Mouse (Mus musculus) lung, embryonic 16.5 days (tissue): ENCODE results near the gene Ccnt1. TPM values are rescaled to one million over a fixed set of nuclear protein-coding genes. Genes with fewer than 3 reads are reported as not detected.

Source experiments
- ATAC-seq: fragments of 200-750 bp; cut with Nextera tagmentation; 2 replicates; pipeline ENCODE4 v1.8.0; 2017; ENCODE audit warnings: low read depth, mild to moderate bottlenecking, moderate library complexity
- H3K27ac ChIP-seq: fragments of 300-500 bp; sonication (generic); 2 replicates; pipeline ENCODE4 v1.5.1; 2014; ENCODE audit warnings: mild to moderate bottlenecking, control low read depth, low read length
- H3K27me3 ChIP-seq: fragments of 300-500 bp; sonication (generic); 2 replicates; pipeline ENCODE4 v1.6.1; 2014; ENCODE audit warnings: low read depth, low read length, mixed read lengths; ENCODE audit not compliant: control insufficient read depth, insufficient read depth
- H3K36me3 ChIP-seq: fragments of 300-500 bp; sonication (generic); 2 replicates; pipeline ENCODE4 v1.6.1; 2014; ENCODE audit warnings: low read length; ENCODE audit not compliant: control insufficient read depth, insufficient read depth
- H3K4me1 ChIP-seq: fragments of 300-500 bp; sonication (generic); replicated peaks from 2 replicates; pipeline ENCODE4 v1.6.1; 2014; ENCODE audit warnings: low read length, mixed read lengths; ENCODE audit not compliant: control insufficient read depth, insufficient read depth
- H3K4me2 ChIP-seq: fragments of 300-500 bp; sonication (generic); 2 replicates; pipeline ENCODE4 v1.6.1; 2014; ENCODE audit warnings: low read depth, low read length, control low read depth
- H3K4me3 ChIP-seq: fragments of 300-500 bp; sonication (generic); 2 replicates; pipeline ENCODE4 v1.5.1; 2014; ENCODE audit warnings: mild to moderate bottlenecking, low read length, control low read depth
- H3K9ac ChIP-seq: fragments of 300-500 bp; sonication (generic); 2 replicates; pipeline ENCODE4 v1.6.1; 2014; ENCODE audit warnings: low read length, control low read depth
- H3K9me3 ChIP-seq: fragments of 300-500 bp; sonication (generic); 2 replicates; pipeline ENCODE4 v1.6.1; 2016; ENCODE audit warnings: low read length; ENCODE audit not compliant: control insufficient read depth
- WGBS: fragments of 180-500 bp; shearing (Covaris S2); extraction: QIAGEN DNeasy Blood & Tissue Kit; methylation state at CpG from one replicate; pipeline ENCODE4 v1.1.7; 2014; 5-methylcytosine and 5-hydroxymethylcytosine counted together
- polyA plus RNA-seq: library from polyadenylated mRNA; unstranded; fragments of >200 nt; fragmentation: Nextera tagmentation; extraction: Ambion mirVana; gene quantifications from 2 replicates; pipeline ENCODE4 v1.2.1, GENCODE M21; 2015

The Ccnt1 gene
- polyA plus RNA-seq, 1 experiment from 2014 or later = 64.2 TPM

GRCm38 (mm10) chr15:98510438-98511385 is 60.0 kb downstream of the Ccnt1 start:
- H3K9ac ChIP-seq = peak overlapping the region; percentile 54; the same call in 1 of the 2 replicates
- H3K4me3 ChIP-seq = peak overlapping the region; percentile 24; the same call in 1 of the 2 replicates
- H3K4me2 ChIP-seq = peak overlapping the region; percentile 56
- H3K27ac ChIP-seq = no peak overlapping the region
- H3K36me3 ChIP-seq = no peaks in the 10 kb centered on the region
- H3K9me3 ChIP-seq = no peaks in the 10 kb centered on the region
- H3K4me1 ChIP-seq = peaks cover 4% of the 10 kb centered on the region
- no peaks in the 10 kb centered on the region for H3K27me3 ChIP-seq
- 27% methylated on average over 25 of the region's 25 CpGs for WGBS
- peak; percentile 31; the same call in 1 of the 2 replicates for ATAC-seq

- Histone ChIP-seq H3K4me2 (no peak overlapping the region), H3K9me3 (no peaks in the 10 kb centered on the region), H3K27me3 (no peaks in the 10 kb centered on the region), H3K4me1 (peaks cover 4% of the 10 kb centered on the region), H3K36me3 (no peaks in the 10 kb centered on the region), H3K9ac (no peak overlapping the region), H3K27ac (no peak overlapping the region), H3K4me3 (no peak overlapping the region)
- WGBS = 60% methylated on average over 2 of the region's 2 CpGs
- ATAC-seq = no peak
Observed at GRCm38 (mm10) chr15:98509387-98509786, 61.3 kb downstream of the Ccnt1 start.

- H3K36me3 ChIP-seq = no peaks in the 10 kb centered on the region
- no peak overlapping the region for H3K9ac ChIP-seq
- peaks cover 4% of the 10 kb centered on the region; the same call in 1 of the 2 replicates for H3K4me1 ChIP-seq
- H3K4me3 ChIP-seq = no peak overlapping the region
- no peaks in the 10 kb centered on the region for H3K27me3 ChIP-seq
- 85% methylated on average over 6 of the region's 6 CpGs for WGBS
- no peaks in the 10 kb centered on the region for H3K9me3 ChIP-seq
- no peak overlapping the region for H3K27ac ChIP-seq
- no peak overlapping the region for H3K4me2 ChIP-seq
- ATAC-seq = no peak
Observed at GRCm38 (mm10) chr15:98507321-98507720, 63.4 kb downstream of the Ccnt1 start.

- Histone ChIP-seq H3K36me3 (no peaks in the 10 kb centered on the region), H3K27ac (no peak overlapping the region), H3K27me3 (no peaks in the 10 kb centered on the region), H3K9ac (no peak overlapping the region), H3K9me3 (no peaks in the 10 kb centered on the region), H3K4me3 (no peak overlapping the region), H3K4me2 (no peak overlapping the region), H3K4me1 (peaks cover 4% of the 10 kb centered on the region; the same call in 1 of the 2 replicates)
- ATAC-seq = no peak
- WGBS = 68% methylated on average over 9 of the region's 9 CpGs
Observed at GRCm38 (mm10) chr15:98506253-98506957, 64.3 kb downstream of the Ccnt1 start.

- H3K4me1 ChIP-seq = no peaks in the 10 kb centered on the region
- H3K9me3 ChIP-seq = no peaks in the 10 kb centered on the region
- H3K27ac ChIP-seq = no peak overlapping the region
- no peak overlapping the region for H3K4me3 ChIP-seq
- no peak for ATAC-seq
- no peaks in the 10 kb centered on the region for H3K36me3 ChIP-seq
- no peak overlapping the region for H3K9ac ChIP-seq
- 14% methylated on average over 18 of the region's 18 CpGs for WGBS
- no peak overlapping the region for H3K4me2 ChIP-seq
- H3K27me3 ChIP-seq = no peaks in the 10 kb centered on the region
Observed at GRCm38 (mm10) chr15:98504514-98504913, 66.2 kb downstream of the Ccnt1 start.

GRCm38 (mm10) chr15:98503317-98503716 is 67.4 kb downstream of the Ccnt1 start:
- WGBS = 68% methylated on average over 3 of the region's 3 CpGs

GRCm38 (mm10) chr15:98497631-98498030 is 73.1 kb downstream of the Ccnt1 start:
- ATAC-seq = no peak

More at GRCm38 (mm10) chr15:98503317-98503716, 67.4 kb downstream of the Ccnt1 start:
- no peaks in the 10 kb centered on the region for H3K27me3 ChIP-seq
- H3K27ac ChIP-seq = no peak overlapping the region
- H3K4me3 ChIP-seq = no peak overlapping the region
- H3K9me3 ChIP-seq = no peaks in the 10 kb centered on the region
- no peaks in the 10 kb centered on the region for H3K36me3 ChIP-seq
- H3K4me1 ChIP-seq = no peaks in the 10 kb centered on the region
- H3K9ac ChIP-seq = no peak overlapping the region
- no peak overlapping the region for H3K4me2 ChIP-seq
- ATAC-seq = no peak

GRCm38 (mm10) chr15:98492102-98492501 is 78.6 kb downstream of the Ccnt1 start, which contains the start of gene Olfr279:
Olfr279 (plus strand) TSS chr15:98492402.
- ATAC-seq = no peak
- no peak within 1 kb of the TSS for H3K4me2 ChIP-seq
- no peak within 1 kb of the TSS for H3K4me3 ChIP-seq
- no peaks in the 10 kb centered on the region for H3K4me1 ChIP-seq
- WGBS = 61% methylated on average over 4 of the region's 4 CpGs
- no peak within 1 kb of the TSS for H3K27ac ChIP-seq
- no peaks in the 10 kb centered on the region for H3K36me3 ChIP-seq
- H3K9ac ChIP-seq = no peak within 1 kb of the TSS
- no peaks in the 10 kb centered on the region for H3K9me3 ChIP-seq
- no peaks in the 10 kb centered on the region for H3K27me3 ChIP-seq

More at GRCm38 (mm10) chr15:98497631-98498030, 73.1 kb downstream of the Ccnt1 start:
- Histone ChIP-seq H3K4me2 (no peak overlapping the region), H3K27me3 (no peaks in the 10 kb centered on the region), H3K36me3 (no peaks in the 10 kb centered on the region), H3K4me1 (no peaks in the 10 kb centered on the region), H3K27ac (no peak overlapping the region), H3K9me3 (no peaks in the 10 kb centered on the region), H3K9ac (no peak overlapping the region), H3K4me3 (no peak overlapping the region)
- 70% methylated on average over 17 of the region's 17 CpGs for WGBS

- Histone ChIP-seq H3K9me3 (no peaks in the 10 kb centered on the region), H3K27me3 (no peaks in the 10 kb centered on the region), H3K36me3 (no peaks in the 10 kb centered on the region), H3K4me2 (no peak overlapping the region), H3K9ac (no peak overlapping the region), H3K27ac (no peak overlapping the region), H3K4me3 (no peak overlapping the region), H3K4me1 (no peaks in the 10 kb centered on the region)
- 28% methylated on average over 2 of the region's 2 CpGs for WGBS
- no peak for ATAC-seq
Observed at GRCm38 (mm10) chr15:98491332-98491731, 79.4 kb downstream of the Ccnt1 start.
